11 mouse cellular contexts compared by ENCODE assay signal in the genomic region with DNA sequence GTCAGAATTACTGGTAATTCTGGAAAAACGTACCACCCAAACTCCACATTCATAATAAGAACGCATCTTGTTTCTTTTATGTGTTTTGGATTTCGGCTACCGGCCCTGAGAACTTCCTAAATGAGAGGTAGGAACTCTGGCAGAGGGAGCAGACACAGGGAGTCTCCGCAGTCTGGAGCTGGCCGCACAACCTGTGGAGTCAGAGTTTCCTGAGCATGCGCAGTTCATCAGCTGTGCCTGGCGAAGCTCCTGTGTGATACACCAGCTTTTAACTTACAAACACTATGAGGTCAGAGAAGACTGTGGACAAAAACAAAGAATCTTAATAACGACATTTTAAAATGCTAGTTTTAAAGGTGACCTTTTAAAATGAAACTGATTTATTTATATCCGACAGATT.
DNase-seq lines count a peak whose midpoint lies in the region; ATAC-seq lines count a peak whose summit lies in the region.
"Had no signal": no experiment of that assay in that cellular context is flagged by ENCODE, and none has a peak within 500 bp of the region (broad histone marks: within the 10 kb centered on the region; RNA-seq: fewer than 3 reads in every experiment).

No protein-coding gene starts in this region.

- H3K9me3 ChIP-seq in embryonic facial prominence, embryonic 14.5 days (ENCODE audit: control insufficient read depth, low read length) = no peaks in the 10 kb centered on the region
- no peaks in the 10 kb centered on the region for H3K9me3 ChIP-seq in forebrain, embryonic 15.5 days
- H3K9me3 ChIP-seq: hindbrain, embryonic 12.5 days had no signal

- H3K9ac ChIP-seq in embryonic facial prominence, embryonic 14.5 days (ENCODE audit: low read depth, low read length) = no peak overlapping the region
- H3K9ac ChIP-seq in forebrain, embryonic 15.5 days (replicated peaks) = no peak overlapping the region
- H3K9ac ChIP-seq: hindbrain, embryonic 12.5 days had no signal

- WGBS in embryonic facial prominence, embryonic 14.5 days = 62% methylated on average over 10 of the region's 10 CpGs
- 86% methylated on average over 10 of the region's 10 CpGs for WGBS in forebrain, embryonic 15.5 days

- H3K4me1 ChIP-seq in embryonic facial prominence, embryonic 14.5 days (ENCODE audit: control insufficient read depth, insufficient read depth, low read length) = peaks cover 35% of the 10 kb centered on the region
- H3K4me1 ChIP-seq in forebrain, embryonic 15.5 days = no peaks in the 10 kb centered on the region
- H3K4me1 ChIP-seq: hindbrain, embryonic 12.5 days had no signal

- no peak for ATAC-seq in embryonic facial prominence, embryonic 14.5 days (ENCODE audit: low read depth)
- no peak for ATAC-seq in forebrain, embryonic 15.5 days (replicated peaks)

- no peaks in the 10 kb centered on the region for H3K27me3 ChIP-seq in embryonic facial prominence, embryonic 14.5 days (replicated peaks; ENCODE audit: control insufficient read depth, insufficient read depth, low read length)
- no peaks in the 10 kb centered on the region for H3K27me3 ChIP-seq in forebrain, embryonic 15.5 days
- H3K27me3 ChIP-seq: hindbrain, embryonic 12.5 days had no signal

- peak; percentile 81 for DNase-seq in heart, adult 11 months
- DNase-seq in heart, adult 18-20 months = no peak
- DNase-seq in embryonic facial prominence, embryonic 14.5 days (ENCODE audit: low spot score) = peak; percentile 50
- DNase-seq in kidney, postnatal 25 days = peak; percentile 34 to 44
- DNase-seq in mesoderm, embryonic 11.5 days (ENCODE audit: low read depth, low spot score) = peak; percentile 41
- no peak for DNase-seq in thymus, postnatal 4 days
- DNase-seq in right cerebral cortex, adult 18-20 months = no peak
- DNase-seq: cerebellum, adult 2 months; retina, postnatal 1 day had no signal

- H3K36me3 ChIP-seq in embryonic facial prominence, embryonic 14.5 days (ENCODE audit: control insufficient read depth, insufficient read depth, low read length) = no peaks in the 10 kb centered on the region
- no peaks in the 10 kb centered on the region for H3K36me3 ChIP-seq in forebrain, embryonic 15.5 days
- H3K36me3 ChIP-seq: hindbrain, embryonic 12.5 days had no signal

- H3K27ac ChIP-seq in embryonic facial prominence, embryonic 14.5 days (replicated peaks; ENCODE audit: low read depth, low read length) = peak overlapping the region; percentile 81
- no peak overlapping the region for H3K27ac ChIP-seq in forebrain, embryonic 15.5 days (replicated peaks)
- H3K27ac ChIP-seq: hindbrain, embryonic 12.5 days had no signal

- no peak overlapping the region for H3K4me3 ChIP-seq in embryonic facial prominence, embryonic 14.5 days (ENCODE audit: low read depth, low read length)
- H3K4me3 ChIP-seq in forebrain, embryonic 15.5 days = no peak overlapping the region
- H3K4me3 ChIP-seq: hindbrain, embryonic 12.5 days had no signal

- peak overlapping the region; percentile 47 for H3K4me2 ChIP-seq in embryonic facial prominence, embryonic 14.5 days (ENCODE audit: low read depth, low read length)
- H3K4me2 ChIP-seq in forebrain, embryonic 15.5 days (replicated peaks) = no peak overlapping the region
- H3K4me2 ChIP-seq: hindbrain, embryonic 12.5 days had no signal

Comparison
In these comparisons a context has a peak if more than half of its experiments do, and no peak if none do; other contexts are left out.
1. DNase-seq: peak in heart, adult 11 months (single experiment), embryonic facial prominence, embryonic 14.5 days (single experiment), kidney, postnatal 25 days (2 of 2) and mesoderm, embryonic 11.5 days (single experiment); none in heart, adult 18-20 months (0 of 2), thymus, postnatal 4 days (single experiment) and right cerebral cortex, adult 18-20 months (single experiment).